Mouse (Mus musculus) kidney, embryonic 15.5 days (tissue): ENCODE data around the gene Mvp. TPM values are rescaled to one million over a fixed set of nuclear protein-coding genes. Genes with fewer than 3 reads are reported as not detected.

Source experiments
- ATAC-seq: fragments of 200-750 bp; cut with Nextera tagmentation; replicated peaks from 2 replicates; pipeline ENCODE4 v1.8.0; 2017; ENCODE audit warnings: moderate TSS enrichment; ENCODE audit not compliant: low FRiP score
- H3K27ac ChIP-seq: fragments of 300-500 bp; sonication (generic); 2 replicates; pipeline ENCODE4 v1.5.1; 2015; ENCODE audit warnings: mild to moderate bottlenecking, inconsistent platforms
- H3K27me3 ChIP-seq: fragments of 300-500 bp; sonication (generic); 2 replicates; pipeline ENCODE4 v1.6.1; 2015; ENCODE audit warnings: inconsistent platforms
- H3K36me3 ChIP-seq: fragments of 300-500 bp; sonication (generic); 2 replicates; pipeline ENCODE4 v1.6.1; 2015; ENCODE audit warnings: inconsistent platforms
- H3K4me1 ChIP-seq: fragments of 300-500 bp; sonication (generic); 2 replicates; pipeline ENCODE4 v1.6.1; 2015; ENCODE audit warnings: inconsistent platforms
- H3K4me2 ChIP-seq: fragments of 300-500 bp; sonication (generic); 2 replicates; pipeline ENCODE4 v1.6.1; 2015; ENCODE audit warnings: moderate library complexity, mild to moderate bottlenecking, inconsistent platforms
- H3K4me3 ChIP-seq: fragments of 300-500 bp; sonication (generic); replicated peaks from 2 replicates; pipeline ENCODE4 v1.5.1; 2015; ENCODE audit warnings: mild to moderate bottlenecking, inconsistent platforms
- H3K9ac ChIP-seq: fragments of 300-500 bp; sonication (generic); 2 replicates; pipeline ENCODE4 v1.6.1; 2015; ENCODE audit warnings: mild to moderate bottlenecking, inconsistent platforms
- H3K9me3 ChIP-seq: fragments of 300-500 bp; sonication (generic); replicated peaks from 2 replicates; pipeline ENCODE4 v1.6.1; 2016; ENCODE audit warnings: inconsistent platforms
- WGBS: fragments of 180-500 bp; shearing (Covaris S2); methylation state at CpG from one replicate; pipeline ENCODE4 v1.1.7; 2015; ENCODE audit warnings: mixed read lengths; 5-methylcytosine and 5-hydroxymethylcytosine counted together
- polyA plus RNA-seq: library from polyadenylated mRNA; unstranded; fragments of >200 nt; fragmentation: Nextera tagmentation; extraction: Ambion mirVana; gene quantifications from 2 replicates; pipeline ENCODE4 v1.2.1, GENCODE M21; 2015

Mvp gene
- polyA plus RNA-seq, result 15.3 and 16.8 TPM in 2 replicates

GRCm38 (mm10) chr7:127014320-127014719 lies at the start of gene Mvp:
Mvp (minus strand) TSS chr7:127014621.
- Histone ChIP-seq H3K27ac (peak within 1 kb of the TSS; percentile 96), H3K9ac (peak within 1 kb of the TSS; percentile 48), H3K27me3 (no peaks in the 10 kb centered on the region), H3K4me3 (peak within 1 kb of the TSS; percentile 54), H3K36me3 (peaks cover 29% of the 10 kb centered on the region), H3K4me2 (peak within 1 kb of the TSS; percentile 92), H3K4me1 (peaks cover 59% of the 10 kb centered on the region), H3K9me3 (no peaks in the 10 kb centered on the region)
- no peak for ATAC-seq
- WGBS, result 22% methylated on average over 11 of the region's 11 CpGs

GRCm38 (mm10) chr7:127055026-127055585 lies 40.7 kb upstream of the Mvp start:
- no peak for ATAC-seq
- Histone ChIP-seq H3K9ac (no peak overlapping the region), H3K4me3 (no peak overlapping the region), H3K4me2 (no peak overlapping the region), H3K27me3 (peaks cover 10% of the 10 kb centered on the region; the same call in 1 of the 2 replicates), H3K27ac (no peak overlapping the region), H3K36me3 (no peaks in the 10 kb centered on the region), H3K9me3 (no peaks in the 10 kb centered on the region), H3K4me1 (no peaks in the 10 kb centered on the region)
- WGBS, result 75% methylated on average over 5 of the region's 5 CpGs

- Histone ChIP-seq H3K4me1 (peaks cover 22% of the 10 kb centered on the region), H3K27ac (peak within 1 kb of the TSS; percentile 88), H3K9ac (peak within 1 kb of the TSS; percentile 78), H3K36me3 (peaks cover 21% of the 10 kb centered on the region), H3K4me2 (peak within 1 kb of the TSS; percentile 71), H3K4me3 (peak within 1 kb of the TSS; percentile 85), H3K9me3 (0 out of 2 replicates have a peak, but pooled peaks cover 2% of the 10 kb centered on the region), H3K27me3 (no peaks in the 10 kb centered on the region)
- under 1% methylated on average over 52 of the region's 53 CpGs for WGBS
- ATAC-seq, result peak; percentile 86
Measured at GRCm38 (mm10) chr7:127041851-127042672, 27.6 kb upstream of the Mvp start, which contains the start of gene Kif22. Kif22 (minus strand) TSS chr7:127042471.

GRCm38 (mm10) chr7:127031244-127031643 lies 16.8 kb upstream of the Mvp start:
- Histone ChIP-seq H3K4me1 (peaks cover 14% of the 10 kb centered on the region), H3K27me3 (no peaks in the 10 kb centered on the region), H3K4me2 (no peak overlapping the region), H3K36me3 (peaks cover 83% of the 10 kb centered on the region), H3K9ac (no peak overlapping the region), H3K4me3 (no peak overlapping the region), H3K27ac (no peak overlapping the region), H3K9me3 (no peaks in the 10 kb centered on the region)
- ATAC-seq, result no peak
- WGBS, result 79% methylated on average over 1 of the region's 1 CpGs

- 93% methylated on average over 1 of the region's 1 CpGs for WGBS
- no peak for ATAC-seq
Measured at GRCm38 (mm10) chr7:127030172-127030571, 15.8 kb upstream of the Mvp start.

GRCm38 (mm10) chr7:127027885-127028284 lies 13.5 kb upstream of the Mvp start:
- peak overlapping the region; percentile 92 for H3K4me2 ChIP-seq
- H3K4me3 ChIP-seq, result peak overlapping the region; percentile 77
- H3K36me3 ChIP-seq, result peaks cover 68% of the 10 kb centered on the region
- no peak for ATAC-seq
- peak overlapping the region; percentile 14 for H3K9ac ChIP-seq
- H3K27me3 ChIP-seq, result no peaks in the 10 kb centered on the region
- WGBS, result 60% methylated on average over 8 of the region's 8 CpGs
- peak overlapping the region; percentile 99 for H3K27ac ChIP-seq
- peaks cover 35% of the 10 kb centered on the region for H3K4me1 ChIP-seq
- no peaks in the 10 kb centered on the region for H3K9me3 ChIP-seq

More at GRCm38 (mm10) chr7:127030172-127030571, 15.8 kb upstream of the Mvp start:
- H3K9ac ChIP-seq, result no peak overlapping the region
- H3K36me3 ChIP-seq, result peaks cover 73% of the 10 kb centered on the region
- no peak overlapping the region for H3K4me2 ChIP-seq
- H3K27ac ChIP-seq, result no peak overlapping the region
- peaks cover 14% of the 10 kb centered on the region for H3K4me1 ChIP-seq
- H3K9me3 ChIP-seq, result no peaks in the 10 kb centered on the region
- no peaks in the 10 kb centered on the region for H3K27me3 ChIP-seq
- H3K4me3 ChIP-seq, result no peak overlapping the region

GRCm38 (mm10) chr7:127026984-127027726 lies 12.7 kb upstream of the Mvp start, which contains the start of gene Maz:
Maz (minus strand) TSS chr7:127027037.
- Histone ChIP-seq H3K36me3 (peaks cover 68% of the 10 kb centered on the region), H3K4me3 (peak within 1 kb of the TSS; percentile 77), H3K27me3 (no peaks in the 10 kb centered on the region), H3K9ac (peak within 1 kb of the TSS; percentile 97), H3K27ac (peak within 1 kb of the TSS; percentile 99), H3K4me2 (peak within 1 kb of the TSS; percentile 92), H3K9me3 (no peaks in the 10 kb centered on the region), H3K4me1 (peaks cover 42% of the 10 kb centered on the region)
- peak; percentile 92 for ATAC-seq
- under 1% methylated on average over 46 of the region's 63 CpGs for WGBS

- Histone ChIP-seq H3K4me3 (peak overlapping the region; percentile 77), H3K4me1 (peaks cover 47% of the 10 kb centered on the region), H3K9ac (peak overlapping the region; percentile 97), H3K27ac (peak overlapping the region; percentile 99), H3K27me3 (no peaks in the 10 kb centered on the region), H3K36me3 (peaks cover 67% of the 10 kb centered on the region), H3K9me3 (no peaks in the 10 kb centered on the region), H3K4me2 (peak overlapping the region; percentile 92)
- WGBS, result no CpG with 5 or more reads among the region's 48 CpGs
- no peak for ATAC-seq
Measured at GRCm38 (mm10) chr7:127026616-127026983, 12.2 kb upstream of the Mvp start.

GRCm38 (mm10) chr7:127026161-127026600 lies 11.8 kb upstream of the Mvp start:
- Histone ChIP-seq H3K9me3 (no peaks in the 10 kb centered on the region), H3K27me3 (no peaks in the 10 kb centered on the region), H3K4me3 (peak overlapping the region; percentile 77), H3K9ac (peak overlapping the region; percentile 97), H3K4me2 (peak overlapping the region; percentile 92), H3K36me3 (peaks cover 65% of the 10 kb centered on the region), H3K27ac (peak overlapping the region; percentile 99), H3K4me1 (peaks cover 52% of the 10 kb centered on the region)
- 1% methylated on average over 14 of the region's 48 CpGs for WGBS
- ATAC-seq, result peak; percentile 44

- peak overlapping the region; percentile 97 for H3K9ac ChIP-seq
- peaks cover 57% of the 10 kb centered on the region for H3K4me1 ChIP-seq
- peak overlapping the region; percentile 77 for H3K4me3 ChIP-seq
- peaks cover 60% of the 10 kb centered on the region for H3K36me3 ChIP-seq
- H3K27ac ChIP-seq, result peak overlapping the region; percentile 99
- ATAC-seq, result no peak; the same call in 1 of the 2 replicates
- under 1% methylated on average over 59 of the region's 65 CpGs for WGBS
- H3K9me3 ChIP-seq, result no peaks in the 10 kb centered on the region
- H3K4me2 ChIP-seq, result peak overlapping the region; percentile 92
- no peaks in the 10 kb centered on the region for H3K27me3 ChIP-seq
Measured at GRCm38 (mm10) chr7:127025556-127026160, 11.2 kb upstream of the Mvp start.

GRCm38 (mm10) chr7:127024755-127025555 lies 10.5 kb upstream of the Mvp start:
- Histone ChIP-seq H3K4me1 (peaks cover 64% of the 10 kb centered on the region), H3K27me3 (no peaks in the 10 kb centered on the region), H3K9me3 (no peaks in the 10 kb centered on the region), H3K27ac (peak overlapping the region; percentile 99), H3K36me3 (peaks cover 53% of the 10 kb centered on the region), H3K4me3 (peak overlapping the region; percentile 77), H3K4me2 (peak overlapping the region; percentile 92), H3K9ac (peak overlapping the region; percentile 97)
- under 1% methylated on average over 30 of the region's 30 CpGs for WGBS
- ATAC-seq, result peak; percentile 20
